Mouse (Mus musculus) cortical plate, adult 2 months (tissue): ENCODE results near the gene Araf. TPM values are rescaled to one million over a fixed set of nuclear protein-coding genes. Genes with fewer than 3 reads are reported as not detected.

Source experiments
- H3K27ac ChIP-seq: fragments of 200-500 bp; 2 replicates; pipeline ENCODE4 v1.5.1; 2012; ENCODE audit warnings: low read length, control low read depth, inconsistent platforms; ENCODE audit not compliant: insufficient read depth
- H3K4me1 ChIP-seq: fragments of 200-500 bp; 2 replicates; pipeline ENCODE4 v1.6.1; 2011; ENCODE audit warnings: low read length; ENCODE audit not compliant: control insufficient read depth, insufficient read depth
- H3K4me3 ChIP-seq: fragments of 200-500 bp; 2 replicates; pipeline ENCODE4 v1.5.1; 2011; ENCODE audit warnings: mild to moderate bottlenecking, low read length, control low read depth; ENCODE audit not compliant: insufficient read depth
- CTCF ChIP-seq: fragments of 200-500 bp; IDR thresholded peaks from 2 replicates; pipeline ENCODE4 v1.5.1; 2011; ENCODE audit warnings: mild to moderate bottlenecking, control low read depth, low read length; ENCODE audit not compliant: insufficient read depth; ENCODE audit errors: extremely low read depth
- POLR2A ChIP-seq: fragments of 200-500 bp; IDR thresholded peaks from 2 replicates; pipeline ENCODE4 v1.6.1; 2011; ENCODE audit warnings: mild to moderate bottlenecking, low read length, control low read depth; ENCODE audit not compliant: insufficient read depth; ENCODE audit errors: extremely low read depth
- polyA plus RNA-seq: library from polyadenylated mRNA; depleted of rRNA; stranded (reverse); fragments of >200 nt; gene quantifications from 2 replicates; pipeline ENCODE4 v1.2.3, GENCODE M21; 2012; rRNA removed

Gene Araf
- polyA plus RNA-seq, result 200 and 204 TPM in 2 replicates

DNA sequence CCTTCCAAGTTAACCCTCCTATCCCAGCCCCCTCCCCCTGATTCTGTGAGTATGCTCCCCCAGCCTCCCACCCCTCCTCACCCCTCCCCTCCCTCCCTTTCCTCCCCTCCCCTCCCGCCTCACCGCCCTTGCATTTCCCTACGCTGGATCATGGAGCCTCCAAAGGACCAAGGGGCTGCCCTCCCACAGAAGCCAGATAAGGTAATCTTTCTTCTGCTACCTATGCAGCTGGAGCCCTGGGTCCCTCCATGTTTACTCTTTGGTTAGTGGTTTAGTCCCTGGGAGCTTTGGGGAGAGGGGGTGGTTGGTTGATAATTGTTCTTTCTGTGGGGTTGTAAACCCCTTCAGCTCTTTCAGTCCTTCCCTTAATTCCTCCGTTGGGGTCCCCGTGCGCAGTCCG is at the start of gene Araf:
TSS of gene Araf (plus strand) at position 134 of the 400 bp plus-strand sequence.
- H3K27ac ChIP-seq, result peak within 1 kb of the TSS; percentile 85
- peak within 1 kb of the TSS; percentile 78 for H3K4me3 ChIP-seq
- no peaks in the 10 kb centered on the region for H3K4me1 ChIP-seq
- TF ChIP-seq CTCF (no peak), POLR2A (no peak)

DNA sequence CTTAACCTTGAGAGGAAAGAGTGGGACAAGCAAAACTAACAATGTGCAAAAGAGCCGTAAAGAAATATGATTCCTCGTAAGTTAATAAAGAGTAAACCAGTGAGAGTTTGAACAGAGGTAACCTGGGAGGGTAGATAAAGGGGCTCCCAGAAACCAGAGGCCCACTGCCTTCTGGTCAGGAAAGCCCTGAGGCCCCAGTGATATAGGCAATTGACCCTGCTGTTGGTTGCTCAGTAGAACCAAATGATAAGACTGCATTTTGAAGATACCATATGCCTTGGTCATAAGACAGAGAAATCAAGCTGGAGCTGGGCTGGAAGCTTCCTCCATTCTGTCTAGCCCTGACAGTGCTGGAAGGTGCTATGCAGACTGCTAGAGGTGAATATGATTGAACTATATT is 48.8 kb upstream of the Araf start:
- TF ChIP-seq CTCF (no peak), POLR2A (no peak)
- no peak overlapping the region for H3K4me3 ChIP-seq

DNA sequence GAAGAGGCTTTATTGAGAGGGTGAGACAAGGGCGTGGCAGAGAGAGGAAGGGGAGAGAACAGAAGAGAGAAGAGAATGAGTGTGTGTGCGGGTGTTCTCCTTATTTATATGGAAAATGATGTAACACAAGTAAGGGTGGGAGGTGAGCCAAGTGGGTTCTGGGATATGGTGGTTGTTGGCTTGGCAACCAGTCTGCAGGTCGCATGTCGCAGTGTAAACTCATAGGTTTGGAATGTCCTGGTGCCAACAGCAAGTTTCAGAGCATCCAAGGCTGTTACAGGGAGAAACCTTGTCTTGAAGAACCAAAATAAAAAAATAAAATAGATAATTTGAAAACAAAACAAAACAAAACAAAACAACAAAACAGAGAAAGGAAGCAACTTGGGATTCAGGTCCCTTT is 36.4 kb upstream of the Araf start:
- Histone ChIP-seq H3K4me3 (no peak overlapping the region), H3K27ac (no peak overlapping the region), H3K4me1 (no peaks in the 10 kb centered on the region)
- TF ChIP-seq CTCF (no peak), POLR2A (no peak)

More for the DNA sequence above, 48.8 kb upstream of the Araf start:
- Histone ChIP-seq H3K4me1 (no peaks in the 10 kb centered on the region), H3K27ac (no peak overlapping the region)

DNA sequence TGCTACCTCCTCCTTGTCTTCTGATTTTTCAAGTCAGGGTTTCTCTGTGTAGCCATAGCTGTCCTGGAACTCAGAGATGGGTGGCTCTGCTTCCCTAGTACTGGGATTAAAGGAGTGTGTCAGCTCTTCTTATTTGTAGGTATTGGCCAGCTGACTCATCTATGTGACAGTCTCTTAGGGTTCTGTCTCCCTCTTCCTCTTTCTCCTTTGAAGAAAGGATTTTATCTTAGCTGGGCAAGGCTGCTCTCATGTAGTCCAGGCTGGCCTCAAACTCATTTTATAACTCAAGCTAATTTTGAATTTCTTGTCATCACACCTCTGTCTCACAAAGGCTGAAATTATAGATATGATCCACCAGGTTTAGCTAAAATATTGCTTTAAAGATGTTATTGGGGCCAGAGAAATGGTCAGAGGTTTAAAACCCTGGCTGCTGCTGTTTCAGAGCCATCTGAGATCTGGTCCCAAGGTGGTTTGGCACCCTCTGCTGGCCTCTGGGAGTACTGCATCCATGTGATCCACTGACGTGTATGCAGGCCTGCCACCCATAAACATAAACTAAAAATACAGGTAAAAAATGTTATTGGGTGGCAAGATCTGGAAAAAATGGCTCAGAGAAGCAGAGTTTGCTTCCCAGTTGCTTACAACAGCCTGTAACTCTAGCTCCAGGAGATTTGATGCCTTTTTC is 26.8 kb upstream of the Araf start:
- Histone ChIP-seq H3K4me3 (no peak overlapping the region), H3K4me1 (no peaks in the 10 kb centered on the region), H3K27ac (no peak overlapping the region)
- TF ChIP-seq POLR2A (no peak), CTCF (peak; percentile 71)

DNA sequence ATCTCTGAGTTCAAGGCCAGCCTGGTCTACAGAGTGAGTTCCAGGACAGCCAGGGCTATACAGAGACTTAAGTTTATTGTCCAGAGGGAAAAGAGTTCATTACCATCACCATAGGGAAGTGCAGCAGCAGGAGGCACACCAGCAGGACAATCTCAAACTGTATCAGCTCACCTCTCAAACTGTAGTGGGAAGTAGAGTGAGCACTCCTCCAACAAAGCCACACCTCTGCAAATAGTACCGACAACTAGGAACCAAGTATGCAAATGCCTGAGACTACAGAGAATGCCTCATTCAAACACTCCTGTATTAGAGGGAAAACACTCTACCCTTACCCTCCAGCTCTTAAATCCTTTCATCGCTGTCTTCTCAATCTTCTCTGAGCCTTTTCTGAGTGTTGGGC is 25.9 kb upstream of the Araf start:
- Histone ChIP-seq H3K4me3 (no peak overlapping the region), H3K4me1 (no peaks in the 10 kb centered on the region), H3K27ac (no peak overlapping the region)
- TF ChIP-seq CTCF (no peak), POLR2A (no peak)

DNA sequence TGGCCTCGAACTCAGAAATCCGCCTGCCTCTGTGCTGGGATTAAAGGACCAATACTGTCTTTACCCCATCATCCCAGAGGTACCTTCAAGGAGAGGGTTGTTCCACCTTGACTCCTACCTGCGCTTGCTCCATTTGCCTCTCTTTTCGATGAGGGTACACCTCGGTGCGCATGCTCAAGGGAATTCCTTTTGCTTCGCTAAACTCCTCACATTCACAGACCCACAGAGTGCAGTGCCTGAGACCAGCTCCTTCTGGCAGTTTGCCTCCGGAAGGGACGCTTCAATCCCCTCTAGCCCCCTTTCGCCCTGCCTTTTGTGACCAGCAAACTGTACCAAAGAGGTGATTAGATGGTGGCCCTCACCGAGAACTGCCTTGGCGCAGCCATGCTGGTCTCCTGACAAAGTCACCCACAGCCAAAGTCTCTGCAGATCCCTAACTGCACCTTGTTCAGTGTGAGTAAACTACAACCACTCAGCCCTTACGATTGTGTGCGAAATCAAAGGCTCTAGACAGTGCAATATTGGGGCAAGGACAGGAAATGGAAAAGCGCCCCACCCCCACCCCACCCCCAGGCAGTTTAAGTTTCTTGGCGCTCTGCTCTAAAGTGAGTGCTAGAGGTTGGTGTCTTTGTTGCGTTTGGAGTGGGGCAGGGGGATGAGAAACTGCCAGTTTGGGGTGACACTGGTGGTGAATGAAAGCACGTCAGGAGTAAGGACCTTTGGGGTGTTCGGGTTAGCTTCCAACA is 22.2 kb upstream of the Araf start:
- TF ChIP-seq POLR2A (no peak), CTCF (no peak)
- Histone ChIP-seq H3K4me3 (no peak overlapping the region), H3K4me1 (no peaks in the 10 kb centered on the region), H3K27ac (no peak overlapping the region)

DNA sequence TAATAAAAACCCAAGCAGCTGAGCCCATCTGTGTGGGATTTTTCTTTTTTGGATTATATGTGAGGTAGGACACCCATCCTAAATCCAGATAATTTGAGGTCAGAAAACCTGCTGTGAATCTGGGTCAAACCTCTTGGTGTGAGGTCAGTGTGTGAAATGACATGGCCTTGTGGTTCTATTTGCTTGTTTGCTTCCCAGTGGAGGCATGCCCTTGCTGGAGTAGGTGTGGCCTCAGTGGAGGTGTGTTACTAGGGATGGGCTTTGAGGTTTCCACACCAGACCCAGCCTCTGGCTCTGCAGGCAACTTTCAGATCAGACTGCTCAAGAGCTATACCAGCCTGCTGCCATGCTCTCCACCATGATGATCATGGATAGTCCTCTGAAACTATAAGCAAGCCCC is 20.0 kb upstream of the Araf start:
- Histone ChIP-seq H3K27ac (no peak overlapping the region), H3K4me1 (no peaks in the 10 kb centered on the region), H3K4me3 (no peak overlapping the region)
- TF ChIP-seq POLR2A (no peak), CTCF (no peak)

DNA sequence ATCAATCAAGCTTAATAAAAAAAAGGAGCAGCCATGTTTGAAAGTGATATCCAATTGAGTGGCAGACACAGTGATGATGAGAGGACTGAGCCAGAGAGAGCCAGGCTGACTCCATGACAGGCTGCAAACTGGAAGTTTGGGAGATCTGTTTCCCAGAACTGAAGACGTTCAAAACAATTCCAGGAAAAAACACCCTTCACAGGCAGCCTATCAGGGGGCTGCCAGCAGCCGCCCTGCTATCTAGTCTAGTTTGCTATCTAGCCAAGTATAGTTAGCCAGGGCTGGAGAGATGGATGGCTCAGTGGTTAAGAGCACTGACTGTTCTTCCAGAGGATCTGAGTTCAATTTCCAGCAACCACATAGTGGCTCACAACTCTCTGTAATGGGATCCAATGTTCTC is 10.3 kb upstream of the Araf start:
- TF ChIP-seq CTCF (no peak), POLR2A (no peak)
- Histone ChIP-seq H3K27ac (no peak overlapping the region), H3K4me1 (no peaks in the 10 kb centered on the region), H3K4me3 (no peak overlapping the region)

DNA sequence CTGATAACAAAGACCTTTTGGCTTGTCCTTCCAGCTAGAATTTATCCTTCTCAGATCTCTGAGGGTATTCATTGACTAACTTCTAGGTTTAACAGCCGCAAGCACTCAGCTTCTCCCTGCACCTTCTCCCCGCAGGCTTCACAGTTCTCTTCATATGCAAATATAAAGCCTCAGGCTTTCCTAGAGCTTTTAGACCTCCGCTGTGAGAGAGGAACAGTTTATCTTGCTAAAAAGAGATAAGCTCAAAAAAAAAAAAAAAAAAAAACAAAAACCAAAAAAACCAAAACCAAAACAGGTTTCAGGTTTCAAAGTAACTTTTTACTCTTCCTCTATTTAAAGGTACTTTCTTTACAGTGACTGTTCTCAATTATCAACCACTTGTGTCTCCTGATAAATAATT is 5.2 kb upstream of the Araf start:
- no peak overlapping the region for H3K27ac ChIP-seq
- H3K4me3 ChIP-seq, result no peak overlapping the region
- TF ChIP-seq CTCF (no peak), POLR2A (no peak)
- H3K4me1 ChIP-seq, result no peaks in the 10 kb centered on the region

DNA sequence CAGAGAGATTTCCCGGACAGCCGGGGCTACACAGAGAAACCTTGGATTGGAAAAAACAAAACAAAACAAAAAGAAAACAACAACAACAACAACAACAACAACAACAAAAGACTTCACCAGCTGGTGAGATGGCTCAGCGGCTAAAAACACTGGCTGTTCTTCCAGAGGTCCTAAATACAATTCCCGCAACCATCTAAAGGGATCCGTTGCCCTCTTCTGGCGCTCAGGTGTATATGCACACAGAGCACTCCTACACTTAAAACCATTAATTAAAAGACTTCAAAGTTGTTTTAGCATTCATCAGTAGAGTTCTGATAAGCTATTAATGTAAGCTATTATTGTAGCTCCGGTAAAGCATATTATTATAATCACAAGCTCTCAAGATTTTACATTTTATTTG is 4.4 kb upstream of the Araf start:
- TF ChIP-seq POLR2A (no peak), CTCF (0 out of 2 replicates have a peak, but pooled peaks have one; percentile 14)
- no peak overlapping the region for H3K27ac ChIP-seq
- no peaks in the 10 kb centered on the region for H3K4me1 ChIP-seq
- H3K4me3 ChIP-seq, result no peak overlapping the region
